ENCODE assay signal across 14 mouse cellular contexts in the genomic region with DNA sequence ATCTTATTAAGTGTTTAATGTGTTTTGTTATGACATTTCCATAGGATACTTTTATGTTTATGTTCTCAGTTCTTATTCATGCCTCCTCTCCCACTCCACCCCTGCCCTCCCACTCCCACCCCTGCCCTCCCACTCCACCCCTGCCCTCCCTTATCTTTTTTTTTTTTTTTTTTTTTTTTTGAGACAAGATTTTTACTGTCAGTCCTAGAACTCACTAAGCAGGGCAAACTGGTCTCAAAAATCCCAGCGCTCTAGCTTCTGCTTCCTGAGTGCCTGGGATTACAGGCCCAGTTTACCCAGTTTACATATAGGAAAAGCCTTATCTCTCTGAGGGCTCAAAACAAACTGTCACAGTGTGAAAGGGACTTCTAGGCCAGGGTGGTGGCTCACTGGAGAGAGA. TPM values are rescaled to one million over a fixed set of nuclear protein-coding genes. Genes with fewer than 3 reads are reported as not detected.
A peak's percentile ranks its signal among the peaks of the same experiment; 100 is the strongest.
DNase-seq lines count a peak whose midpoint lies in the region; ATAC-seq and TF ChIP-seq lines count a peak whose summit lies in the region.
"Had no signal": no experiment of that assay in that cellular context is flagged by ENCODE, and none has a peak within 500 bp of the region (broad histone marks: within the 10 kb centered on the region; RNA-seq: fewer than 3 reads in every experiment).

No protein-coding gene starts in this region.

- H3K36me3 ChIP-seq in heart, embryonic 10.5 days, result no peaks in the 10 kb centered on the region
- H3K36me3 ChIP-seq in kidney, embryonic 14.5 days (ENCODE audit: control insufficient read depth, insufficient read depth, low read length), result no peaks in the 10 kb centered on the region
- H3K36me3 ChIP-seq in MEL (ENCODE audit: control insufficient read depth in 1 of 2, insufficient read depth in 2 of 2, low read length in 2 of 2), result no peaks in the 10 kb centered on the region; a peak in 1 of 4 replicates
- H3K36me3 ChIP-seq in liver, embryonic 15.5 days (replicated peaks), result no peaks in the 10 kb centered on the region
- H3K36me3 ChIP-seq: hindbrain, embryonic 15.5 days; limb, embryonic 12.5 days; neural tube, embryonic 13.5 days had no signal

- H3K9me3 ChIP-seq in heart, embryonic 10.5 days, result no peaks in the 10 kb centered on the region
- H3K9me3 ChIP-seq in kidney, embryonic 14.5 days (ENCODE audit: control insufficient read depth, low read length), result no peaks in the 10 kb centered on the region
- no peaks in the 10 kb centered on the region for H3K9me3 ChIP-seq in MEL (replicated peaks; ENCODE audit: insufficient read depth, low read length)
- no peaks in the 10 kb centered on the region for H3K9me3 ChIP-seq in liver, embryonic 15.5 days (replicated peaks)
- H3K9me3 ChIP-seq: hindbrain, embryonic 15.5 days; limb, embryonic 12.5 days; neural tube, embryonic 13.5 days had no signal

- no peak for DNase-seq in heart, embryonic 10.5 days (ENCODE audit: low spot score)
- DNase-seq in heart, adult 18-20 months, result no peak
- DNase-seq in kidney, postnatal 36 days, result no peak
- no peak for DNase-seq in MEL (ENCODE audit: low read depth, low spot score)
- DNase-seq in cerebellum, postnatal 14 days, result no peak
- DNase-seq: cerebellum, adult 18-20 months; embryo, embryonic 11 days; gastrocnemius, postnatal 36 days had no signal

- peak overlapping the region; percentile 81 for H3K27ac ChIP-seq in heart, embryonic 10.5 days
- peak overlapping the region; percentile 44; the same call in 1 of the 2 replicates for H3K27ac ChIP-seq in kidney, embryonic 14.5 days (ENCODE audit: low read depth, low read length)
- no peak overlapping the region for H3K27ac ChIP-seq in MEL (ENCODE audit: control insufficient read depth, low read depth, low read length)
- H3K27ac ChIP-seq in liver, embryonic 15.5 days (replicated peaks), result peak overlapping the region; percentile 75
- H3K27ac ChIP-seq: hindbrain, embryonic 15.5 days; neural tube, embryonic 13.5 days had no signal

- no peak for TF ChIP-seq POLR2A in MEL (IDR thresholded peaks at IDR 0.05; ENCODE audit: control insufficient read depth in 1 of 2, insufficient read depth in 1 of 2, low read depth in 1 of 2, low read length in 2 of 2, poor library complexity in 1 of 2)

- H3K79me2 ChIP-seq in MEL (ENCODE audit: control insufficient read depth, insufficient read depth, low read length, poor library complexity), result no peaks in the 10 kb centered on the region

- H3K4me1 ChIP-seq in heart, embryonic 10.5 days, result peaks cover 47% of the 10 kb centered on the region
- peaks cover 24% of the 10 kb centered on the region; the same call in 1 of the 2 replicates for H3K4me1 ChIP-seq in kidney, embryonic 14.5 days (ENCODE audit: control insufficient read depth, insufficient read depth, low read length)
- peaks cover 0 to 3% of the 10 kb centered on the region in 2 experiments; a peak in 2 of 4 replicates for H3K4me1 ChIP-seq in MEL (ENCODE audit: control insufficient read depth in 1 of 2, insufficient read depth in 2 of 2, low read length in 2 of 2)
- H3K4me1 ChIP-seq in liver, embryonic 15.5 days (replicated peaks), result peaks cover 14% of the 10 kb centered on the region; the same call in 1 of the 2 replicates

- ATAC-seq in kidney, embryonic 14.5 days (ENCODE audit: low FRiP score, low TSS enrichment), result no peak
- ATAC-seq in liver, embryonic 15.5 days (ENCODE audit: insufficient read depth), result no peak
- ATAC-seq in inflammation-experienced regulatory T-cells, adult 6 months, result no peak

- H3K27me3 ChIP-seq in heart, embryonic 10.5 days (ENCODE audit: insufficient read depth, poor library complexity, severe bottlenecking), result no peaks in the 10 kb centered on the region
- H3K27me3 ChIP-seq in kidney, embryonic 14.5 days (ENCODE audit: control insufficient read depth, insufficient read depth, low read length), result no peaks in the 10 kb centered on the region
- no peaks in the 10 kb centered on the region for H3K27me3 ChIP-seq in MEL (ENCODE audit: control insufficient read depth in 1 of 2, insufficient read depth in 2 of 2, low read length in 2 of 2)
- H3K27me3 ChIP-seq in liver, embryonic 15.5 days, result peaks cover 49% of the 10 kb centered on the region
- H3K27me3 ChIP-seq: limb, embryonic 12.5 days had no signal

- H3K4me3 ChIP-seq in heart, embryonic 10.5 days, result no peak overlapping the region
- H3K4me3 ChIP-seq in kidney, embryonic 14.5 days (ENCODE audit: low read length), result no peak overlapping the region
- peak overlapping the region in 1 of 2 experiments; percentile 48; a peak in 1 of 4 replicates for H3K4me3 ChIP-seq in MEL (ENCODE audit: control insufficient read depth in 1 of 2, insufficient read depth in 1 of 2, low read depth in 2 of 2, low read length in 2 of 2)
- H3K4me3 ChIP-seq in liver, embryonic 15.5 days (replicated peaks), result no peak overlapping the region
- H3K4me3 ChIP-seq: hindbrain, embryonic 15.5 days; limb, embryonic 12.5 days; neural tube, embryonic 13.5 days had no signal

- 48% methylated on average over 1 of the region's 1 CpGs for WGBS in heart, embryonic 10.5 days
- 78% methylated on average over 1 of the region's 1 CpGs for WGBS in kidney, embryonic 14.5 days
- 48% methylated on average over 1 of the region's 1 CpGs for WGBS in liver, embryonic 15.5 days (ENCODE audit: insufficient replicate concordance)

- H3K9ac ChIP-seq in kidney, embryonic 14.5 days (ENCODE audit: low read depth, low read length), result 0 out of 2 replicates have a peak overlapping the region, but pooled peaks have one; percentile 20
- H3K9ac ChIP-seq in MEL (ENCODE audit: control insufficient read depth, low read depth, low read length, poor library complexity, severe bottlenecking), result no peak overlapping the region
- H3K9ac ChIP-seq in liver, embryonic 15.5 days, result no peak overlapping the region
- H3K9ac ChIP-seq: hindbrain, embryonic 15.5 days; limb, embryonic 12.5 days; neural tube, embryonic 13.5 days had no signal

- no peak for TF ChIP-seq RAD21 in MEL (IDR thresholded peaks at IDR 0.05; ENCODE audit: low read depth, low read length)

- peak overlapping the region; percentile 27 for H3K4me2 ChIP-seq in kidney, embryonic 14.5 days (replicated peaks; ENCODE audit: low read depth, low read length)
- no peak overlapping the region; the same call in 1 of the 2 replicates for H3K4me2 ChIP-seq in liver, embryonic 15.5 days
- H3K4me2 ChIP-seq: hindbrain, embryonic 15.5 days; neural tube, embryonic 13.5 days had no signal

- no peak for TF ChIP-seq EP300 in MEL (IDR thresholded peaks at IDR 0.05; ENCODE audit: low read depth in 1 of 2, low read length in 2 of 2)

- TF ChIP-seq CTCF in MEL (IDR thresholded peaks at IDR 0.05 in 2 of 3, conservative IDR thresholded peaks at IDR 0.05 in 1 of 3; ENCODE audit: control insufficient read depth in 1 of 3, insufficient read depth in 1 of 3, low read depth in 2 of 3, low read length in 3 of 3, poor library complexity in 1 of 3, severe bottlenecking in 1 of 3), result no peak

RNA-seq across cellular contexts. Expression of a gene that starts 3.5 kb away (rescaled TPM):
- 36.4 and 42.5 TPM in 2 replicates for polyA plus RNA-seq in heart, embryonic 10.5 days (2016; fragmentation: Nextera tagmentation; extraction: Ambion mirVana)
- total RNA-seq in heart, adult 18-20 months (2021), result 10 to 100 TPM; 37.1 to 38.8 TPM
- 30.9 and 58.9 TPM in 2 replicates for polyA plus RNA-seq in kidney, embryonic 14.5 days (2014; fragmentation: Nextera tagmentation; extraction: Ambion mirVana)
- 0.07 and 0.12 TPM in 2 replicates for total RNA-seq in MEL (2012; rRNA removed)
- polyA plus RNA-seq in MEL (2012; ENCODE audit: insufficient read depth in 1 of 2, insufficient read length in 2 of 2, low read depth in 1 of 2, low replicate concordance in 2 of 2, missing spikeins in 1 of 2), result under 1 TPM in 1 of 2 experiments, not detected in 1; 0.08 TPM
- 7.6 and 8.6 TPM in 2 replicates for polyA plus RNA-seq in liver, embryonic 15.5 days (2015; fragmentation: Nextera tagmentation; extraction: Ambion mirVana)
- polyA plus RNA-seq in inflammation-experienced regulatory T-cells, adult 6 months (2017; shearing (Covaris generic)), result not detected

RNA-seq across cellular contexts. Expression of a gene that starts 13.0 kb away (rescaled TPM):
- 10.6 and 12.0 TPM in 2 replicates for polyA plus RNA-seq in heart, embryonic 10.5 days (2016; fragmentation: Nextera tagmentation; extraction: Ambion mirVana)
- 1 to 10 TPM; 1.5 to 1.8 TPM for total RNA-seq in heart, adult 18-20 months (2021)
- polyA plus RNA-seq in kidney, embryonic 14.5 days (2014; fragmentation: Nextera tagmentation; extraction: Ambion mirVana), result 5.7 and 8.5 TPM in 2 replicates
- 7.1 and 8.8 TPM in 2 replicates for total RNA-seq in MEL (2012; rRNA removed)
- polyA plus RNA-seq in MEL (2012; ENCODE audit: insufficient read depth in 1 of 2, insufficient read length in 2 of 2, low read depth in 1 of 2, low replicate concordance in 2 of 2, missing spikeins in 1 of 2), result 10 to 100 TPM in 1 of 2 experiments, not detected in 1; 12.1 TPM
- polyA plus RNA-seq in liver, embryonic 15.5 days (2015; fragmentation: Nextera tagmentation; extraction: Ambion mirVana), result 3.2 and 3.8 TPM in 2 replicates
- polyA plus RNA-seq in inflammation-experienced regulatory T-cells, adult 6 months (2017; shearing (Covaris generic)), result 10 to 100 TPM in 2 of 3 experiments, 1 to 10 TPM in 1; 6.0 to 15.2 (median 11.0) TPM

RNA-seq across cellular contexts. Expression of a gene that starts 32.2 kb away (rescaled TPM):
- 55.6 and 62.2 TPM in 2 replicates for polyA plus RNA-seq in heart, embryonic 10.5 days (2016; fragmentation: Nextera tagmentation; extraction: Ambion mirVana)
- total RNA-seq in heart, adult 18-20 months (2021), result 10 to 100 TPM; 12.0 to 13.3 TPM
- polyA plus RNA-seq in kidney, embryonic 14.5 days (2014; fragmentation: Nextera tagmentation; extraction: Ambion mirVana), result 52.7 and 62.5 TPM in 2 replicates
- total RNA-seq in MEL (2012; rRNA removed), result 0.46 and 0.58 TPM in 2 replicates
- polyA plus RNA-seq in MEL (2012; ENCODE audit: insufficient read depth in 1 of 2, insufficient read length in 2 of 2, low read depth in 1 of 2, low replicate concordance in 2 of 2, missing spikeins in 1 of 2), result 1 to 10 TPM in 1 of 2 experiments, not detected in 1; 2.1 TPM
- 8.2 and 11.2 TPM in 2 replicates for polyA plus RNA-seq in liver, embryonic 15.5 days (2015; fragmentation: Nextera tagmentation; extraction: Ambion mirVana)
- 1 to 10 TPM; 1.4 to 1.7 (median 1.6) TPM for polyA plus RNA-seq in inflammation-experienced regulatory T-cells, adult 6 months (2017; shearing (Covaris generic))

RNA-seq across cellular contexts. Expression of a gene that starts 38.9 kb away (rescaled TPM):
- polyA plus RNA-seq in heart, embryonic 10.5 days (2016; fragmentation: Nextera tagmentation; extraction: Ambion mirVana), result 124 and 147 TPM in 2 replicates
- total RNA-seq in heart, adult 18-20 months (2021), result 10 to 100 TPM; 44.4 to 55.6 TPM
- polyA plus RNA-seq in kidney, embryonic 14.5 days (2014; fragmentation: Nextera tagmentation; extraction: Ambion mirVana), result 104 and 141 TPM in 2 replicates
- 235 and 291 TPM in 2 replicates for total RNA-seq in MEL (2012; rRNA removed)
- polyA plus RNA-seq in MEL (2012; ENCODE audit: insufficient read depth in 1 of 2, insufficient read length in 2 of 2, low read depth in 1 of 2, low replicate concordance in 2 of 2, missing spikeins in 1 of 2), result 100 to 1,000 TPM in 1 of 2 experiments, not detected in 1; 454 TPM
- polyA plus RNA-seq in liver, embryonic 15.5 days (2015; fragmentation: Nextera tagmentation; extraction: Ambion mirVana), result 68.0 and 76.9 TPM in 2 replicates
- polyA plus RNA-seq in inflammation-experienced regulatory T-cells, adult 6 months (2017; shearing (Covaris generic)), result 10 to 100 TPM; 58.1 to 76.1 (median 61.2) TPM

RNA-seq across cellular contexts. Expression of a gene that starts 52.0 kb away (rescaled TPM):
- polyA plus RNA-seq in heart, embryonic 10.5 days (2016; fragmentation: Nextera tagmentation; extraction: Ambion mirVana), result 11.1 and 12.3 TPM in 2 replicates
- total RNA-seq in heart, adult 18-20 months (2021), result 10 to 100 TPM in 1 of 2 experiments, 1 to 10 TPM in 1; 8.1 to 10.7 TPM
- 6.2 and 6.4 TPM in 2 replicates for polyA plus RNA-seq in kidney, embryonic 14.5 days (2014; fragmentation: Nextera tagmentation; extraction: Ambion mirVana)
- 4.7 and 6.9 TPM in 2 replicates for total RNA-seq in MEL (2012; rRNA removed)
- polyA plus RNA-seq in MEL (2012; ENCODE audit: insufficient read depth in 1 of 2, insufficient read length in 2 of 2, low read depth in 1 of 2, low replicate concordance in 2 of 2, missing spikeins in 1 of 2), result 10 to 100 TPM in 1 of 2 experiments, not detected in 1; 16.1 TPM
- polyA plus RNA-seq in liver, embryonic 15.5 days (2015; fragmentation: Nextera tagmentation; extraction: Ambion mirVana), result 7.4 and 9.6 TPM in 2 replicates
- 1 to 10 TPM in 2 of 3 experiments, under 1 TPM in 1; 0.32 to 2.0 (median 1.5) TPM for polyA plus RNA-seq in inflammation-experienced regulatory T-cells, adult 6 months (2017; shearing (Covaris generic))
